7 mouse cellular contexts compared by ENCODE assay signal in the genomic region with DNA sequence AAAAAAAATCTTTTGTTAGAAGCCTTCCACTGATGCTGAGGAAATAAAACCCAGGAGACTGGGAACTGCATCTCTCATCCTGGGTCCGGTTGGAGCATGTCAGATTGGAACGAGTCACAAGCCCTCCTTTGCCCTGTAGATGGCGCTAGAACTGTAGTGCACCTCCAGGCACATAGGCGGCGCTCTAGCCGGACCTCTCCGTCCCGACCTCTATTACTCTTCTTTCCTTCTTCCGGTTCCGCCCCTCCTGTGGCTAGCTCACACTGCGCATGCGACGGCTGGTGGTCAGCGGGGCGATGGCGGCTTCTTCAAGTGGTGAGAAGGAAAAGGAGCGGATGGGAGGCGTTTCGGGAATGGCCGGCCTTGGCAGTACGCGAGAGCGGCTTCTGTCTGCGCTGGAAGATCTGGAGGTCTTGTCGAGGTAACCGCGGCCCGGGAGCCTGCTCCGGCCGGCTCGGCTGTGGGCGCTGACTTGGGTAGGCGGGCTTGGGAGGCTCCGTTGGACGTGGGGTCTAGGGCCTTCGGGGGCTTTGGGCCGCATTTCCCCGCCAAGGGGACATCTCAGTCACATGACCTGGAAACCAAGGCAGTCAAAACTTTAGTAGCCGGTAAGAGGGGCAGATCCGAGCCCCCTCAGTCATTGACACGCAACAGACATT. TPM values are rescaled to one million over a fixed set of nuclear protein-coding genes. Genes with fewer than 3 reads are reported as not detected.
A peak's percentile ranks its signal among the peaks of the same experiment; 100 is the strongest.
DNase-seq lines count a peak whose midpoint lies in the region; ATAC-seq lines count a peak whose summit lies in the region.

Med4 (plus strand) TSS at position 261 of the 659 bp plus-strand sequence.

- peak within 1 kb of the TSS; percentile 91 for H3K9ac ChIP-seq in intestine, embryonic 15.5 days

- peak; percentile 96 for DNase-seq in adrenal gland, adult 2 months
- DNase-seq in embryo, embryonic 11.5 days (ENCODE audit: low read depth, low spot score), result peak; percentile 93
- DNase-seq in gastrocnemius, postnatal 36 days, result peak; percentile 91 to 96
- peak; percentile 93 to 97 for DNase-seq in left cerebral cortex, postnatal 25 days (ENCODE audit: low spot score in 2 of 2)
- DNase-seq in midbrain, embryonic 10.5 days (ENCODE audit: low spot score), result peak; percentile 95
- peak; percentile 93 for DNase-seq in right cerebral cortex, postnatal 4 days

- H3K27ac ChIP-seq in intestine, embryonic 15.5 days, result 0 out of 2 replicates have a peak within 1 kb of the TSS, but pooled peaks have one; percentile 0
- H3K27ac ChIP-seq in midbrain, embryonic 10.5 days (replicated peaks), result peak within 1 kb of the TSS; percentile 87

- no peaks in the 10 kb centered on the region for H3K36me3 ChIP-seq in intestine, embryonic 15.5 days
- peaks cover 33% of the 10 kb centered on the region for H3K36me3 ChIP-seq in midbrain, embryonic 10.5 days

- peak within 1 kb of the TSS; percentile 72 for H3K4me3 ChIP-seq in intestine, embryonic 15.5 days (replicated peaks)
- H3K4me3 ChIP-seq in midbrain, embryonic 10.5 days, result peak within 1 kb of the TSS; percentile 92

- peak within 1 kb of the TSS; percentile 87 for H3K4me2 ChIP-seq in intestine, embryonic 15.5 days (replicated peaks)

- H3K4me1 ChIP-seq in intestine, embryonic 15.5 days (replicated peaks), result peaks cover 10% of the 10 kb centered on the region; the same call in 1 of the 2 replicates
- peaks cover 13% of the 10 kb centered on the region for H3K4me1 ChIP-seq in midbrain, embryonic 10.5 days

- peak; percentile 96 for ATAC-seq in intestine, embryonic 15.5 days

- intact Hi-C loops in gastrocnemius, postnatal 36 days (cut with DNase I), result no loop called here
- intact Hi-C loops in left cerebral cortex, postnatal 25 days (cut with DNase I), result loop anchor here (10.0 kb wide), 1 partner anchor 405 kb away; no protein-coding TSS in a partner anchor

- under 1% methylated on average over 41 of the region's 41 CpGs for WGBS in intestine, embryonic 15.5 days
- WGBS in midbrain, embryonic 10.5 days, result under 1% methylated on average over 41 of the region's 41 CpGs

- no peaks in the 10 kb centered on the region for H3K27me3 ChIP-seq in intestine, embryonic 15.5 days (replicated peaks)
- no peaks in the 10 kb centered on the region for H3K27me3 ChIP-seq in midbrain, embryonic 10.5 days (ENCODE audit: low read depth, poor library complexity, severe bottlenecking)

- no peaks in the 10 kb centered on the region for H3K9me3 ChIP-seq in intestine, embryonic 15.5 days
- H3K9me3 ChIP-seq in midbrain, embryonic 10.5 days (replicated peaks), result no peaks in the 10 kb centered on the region

RNA-seq across cellular contexts. Expression of gene Med4, which starts in this region (rescaled TPM):
- 10 to 100 TPM; 21.6 to 22.5 TPM for total RNA-seq in adrenal gland, adult 2 months (2021)
- polyA plus RNA-seq in adrenal gland, adult 2 months (2012; rRNA removed), result 3.5 and 4.1 TPM in 2 replicates
- total RNA-seq in gastrocnemius, postnatal 36 days (2021), result 10 to 100 TPM in 1 of 2 experiments, 1 to 10 TPM in 1; 9.3 to 11.8 TPM
- 65.9 and 67.6 TPM in 2 replicates for polyA plus RNA-seq in intestine, embryonic 15.5 days (2015; fragmentation: Nextera tagmentation; extraction: Ambion mirVana)
- total RNA-seq in left cerebral cortex, postnatal 25 days (2021), result 10 to 100 TPM; 26.5 to 27.5 TPM
- 114 TPM in 2 replicates for polyA plus RNA-seq in midbrain, embryonic 10.5 days (2016; fragmentation: Nextera tagmentation; extraction: Ambion mirVana)

Comparison
In these comparisons a context has a peak if more than half of its experiments do, and no peak if none do; other contexts are left out.
1. Peak in every context shown above with its lines: DNase-seq, ATAC-seq, H3K4me3 ChIP-seq and H3K27ac ChIP-seq.
2. RNA of gene Med4 (polyA plus RNA-seq): 114 TPM in midbrain, embryonic 10.5 days and 65.9 to 67.6 TPM in intestine, embryonic 15.5 days; 3.5 to 4.1 TPM in adrenal gland, adult 2 months; every median in the first group is over 10 times any median in the second.